Mouse (Mus musculus): ENCODE data around the gene BC053393. TPM values are rescaled to one million over a fixed set of nuclear protein-coding genes. Genes with fewer than 3 reads are reported as not detected.

Gene BC053393
- total RNA-seq, 1 experiment from 2014 or later, result not detected

Other genes with a start within 250 kb of the BC053393 start
- 0.30 TPM in 1 of 2 replicates, not detected in the other for gene Itk, start 182.0 kb upstream of the BC053393 start, total RNA-seq (2021)
- gene Fam71b, start 175.0 kb upstream of the BC053393 start, total RNA-seq (2021), result not detected in 2 replicates
- 37.7 and 59.3 TPM in 2 replicates for gene Med7, start 134.6 kb upstream of the BC053393 start, total RNA-seq (2021)
- 0.64 and 0.90 TPM in 2 replicates for gene Havcr2, start 116.6 kb upstream of the BC053393 start, total RNA-seq (2021)
- gene Gm12169, start 47.3 kb upstream of the BC053393 start, total RNA-seq (2021), result not detected in 2 replicates
- gene Dppa1, start 57.7 kb downstream of the BC053393 start, total RNA-seq (2021), result not detected in 2 replicates
- gene Timd2, start 135.5 kb downstream of the BC053393 start, total RNA-seq (2021), result 0.71 TPM in 1 of 2 replicates, not detected in the other
- not detected in 2 replicates for gene Havcr1, start 163.5 kb downstream of the BC053393 start, total RNA-seq (2021)
- 0.27 TPM in 1 of 2 replicates, not detected in the other for gene Timd4, start 239.3 kb downstream of the BC053393 start, total RNA-seq (2021)